Mouse (Mus musculus) hindbrain, embryonic 14.5 days (tissue): ENCODE data around the gene Depdc5. TPM values are rescaled to one million over a fixed set of nuclear protein-coding genes. Genes with fewer than 3 reads are reported as not detected.
"Not testable (repeated sequence)": the region's sequence is repeated elsewhere in the genome, so short reads cannot be mapped to it uniquely, and the experiment has no call there.

Source experiments
- ATAC-seq: fragments of 200-750 bp; cut with Nextera tagmentation; 2 replicates; pipeline ENCODE4 v1.8.0; 2017; ENCODE audit warnings: moderate number of reproducible peaks, mild to moderate bottlenecking, moderate TSS enrichment, moderate library complexity; ENCODE audit not compliant: low FRiP score
- DNase-seq: peaks from one replicate; pipeline ENCODE4 v3.0.0-alpha.2; 2015; ENCODE audit warnings: low spot score
- H3K27ac ChIP-seq: fragments of 300-500 bp; sonication (generic); 2 replicates; pipeline ENCODE4 v1.5.1; 2014; ENCODE audit warnings: mild to moderate bottlenecking, moderate library complexity
- H3K27me3 ChIP-seq: fragments of 300-500 bp; sonication (generic); 2 replicates; pipeline ENCODE4 v1.6.1; 2014; ENCODE audit warnings: mild to moderate bottlenecking, low read length, mixed read lengths; ENCODE audit not compliant: control insufficient read depth, insufficient read depth
- H3K36me3 ChIP-seq: fragments of 300-500 bp; sonication (generic); replicated peaks from 2 replicates; pipeline ENCODE4 v1.6.1; 2014; ENCODE audit not compliant: control insufficient read depth, insufficient read depth
- H3K4me1 ChIP-seq: fragments of 300-500 bp; sonication (generic); replicated peaks from 2 replicates; pipeline ENCODE4 v1.6.1; 2014; ENCODE audit warnings: antibody characterized with exemption, low read length, mixed read lengths; ENCODE audit not compliant: control insufficient read depth, insufficient read depth
- H3K4me2 ChIP-seq: fragments of 300-500 bp; sonication (generic); replicated peaks from 2 replicates; pipeline ENCODE4 v1.6.1; 2014; ENCODE audit warnings: mild to moderate bottlenecking, moderate library complexity
- H3K4me3 ChIP-seq: fragments of 300-500 bp; sonication (generic); replicated peaks from 2 replicates; pipeline ENCODE4 v1.5.1; 2014; ENCODE audit warnings: mild to moderate bottlenecking, low read length
- H3K9ac ChIP-seq: fragments of 300-500 bp; sonication (generic); 2 replicates; pipeline ENCODE4 v1.6.1; 2014
- H3K9me3 ChIP-seq: fragments of 300-500 bp; sonication (generic); 2 replicates; pipeline ENCODE4 v1.6.1; 2016; ENCODE audit warnings: low read length; ENCODE audit not compliant: control insufficient read depth
- WGBS: fragments of 180-500 bp; shearing (Covaris S2); extraction: QIAGEN DNeasy Blood & Tissue Kit; methylation state at CpG from one replicate; pipeline ENCODE4 v1.1.7; 2014; 5-methylcytosine and 5-hydroxymethylcytosine counted together
- polyA plus RNA-seq: library from polyadenylated mRNA; unstranded; fragments of >200 nt; fragmentation: Nextera tagmentation; extraction: Ambion mirVana; gene quantifications from 2 replicates; pipeline ENCODE4 v1.2.1, GENCODE M21; 2014

Depdc5 gene
- polyA plus RNA-seq, 1 experiment from 2014 or later = 27.7 TPM

- H3K27me3 ChIP-seq = no peaks in the 10 kb centered on the region
- no peak overlapping the region for H3K27ac ChIP-seq
- no peaks in the 10 kb centered on the region for H3K4me1 ChIP-seq
- no peaks in the 10 kb centered on the region for H3K9me3 ChIP-seq
- no peak overlapping the region for H3K9ac ChIP-seq
- H3K4me2 ChIP-seq = no peak overlapping the region
- WGBS = 97% methylated on average over 5 of the region's 5 CpGs
- ATAC-seq (no peak), DNase-seq (no peak)
- peaks cover 55% of the 10 kb centered on the region for H3K36me3 ChIP-seq
- no peak overlapping the region for H3K4me3 ChIP-seq
These were observed 6.0 kb downstream of the Depdc5 start for GRCm38 (mm10) chr5:32869389-32870024.

- DNase-seq = no peak
- WGBS = 94% methylated on average over 5 of the region's 5 CpGs
- no peaks in the 10 kb centered on the region for H3K4me1 ChIP-seq
These were observed 8.8 kb downstream of the Depdc5 start for GRCm38 (mm10) chr5:32872346-32872745.

DNA sequence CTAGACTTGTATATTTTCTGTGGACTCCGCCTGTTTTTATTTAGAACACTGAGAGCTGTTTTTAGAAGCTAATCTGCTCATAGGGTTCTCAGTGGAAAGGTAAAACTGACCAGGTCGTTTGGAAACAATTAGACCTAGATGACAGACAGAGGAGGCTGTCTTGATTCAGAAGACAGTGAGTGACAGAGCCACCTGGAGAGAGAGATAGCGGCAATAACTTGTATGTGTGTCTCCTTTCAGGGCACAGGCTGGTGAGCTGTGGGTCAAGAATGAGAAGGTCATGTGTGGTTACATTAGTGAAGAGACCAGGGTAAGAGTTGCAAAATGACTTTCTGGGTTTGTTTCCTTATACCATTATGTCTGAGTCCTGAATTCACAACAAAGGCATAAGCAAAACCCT, 23.2 kb downstream of the Depdc5 start:
- peaks cover 75% of the 10 kb centered on the region for H3K36me3 ChIP-seq
- H3K27me3 ChIP-seq = no peaks in the 10 kb centered on the region
- ATAC-seq (no peak), DNase-seq (no peak)
- 73% methylated on average over 3 of the region's 3 CpGs for WGBS
- H3K4me1 ChIP-seq = no peaks in the 10 kb centered on the region
- no peak overlapping the region for H3K9ac ChIP-seq
- H3K4me2 ChIP-seq = no peak overlapping the region
- no peak overlapping the region for H3K4me3 ChIP-seq
- no peaks in the 10 kb centered on the region for H3K9me3 ChIP-seq
- H3K27ac ChIP-seq = no peak overlapping the region

More at GRCm38 (mm10) chr5:32872346-32872745, 8.8 kb downstream of the Depdc5 start:
- ATAC-seq = no peak
- Histone ChIP-seq H3K4me3 (no peak overlapping the region), H3K36me3 (peaks cover 77% of the 10 kb centered on the region), H3K9ac (no peak overlapping the region), H3K9me3 (no peaks in the 10 kb centered on the region), H3K27ac (no peak overlapping the region), H3K27me3 (no peaks in the 10 kb centered on the region), H3K4me2 (no peak overlapping the region)

GRCm38 (mm10) chr5:32907496-32907895, 44.0 kb downstream of the Depdc5 start:
- Histone ChIP-seq H3K36me3 (peaks cover 71% of the 10 kb centered on the region), H3K4me1 (no peaks in the 10 kb centered on the region), H3K9ac (no peak overlapping the region), H3K27me3 (no peaks in the 10 kb centered on the region), H3K9me3 (no peaks in the 10 kb centered on the region), H3K4me2 (no peak overlapping the region), H3K27ac (no peak overlapping the region), H3K4me3 (no peak overlapping the region)
- ATAC-seq (no peak), DNase-seq (no peak)
- 14% methylated on average over 1 of the region's 1 CpGs for WGBS

DNA sequence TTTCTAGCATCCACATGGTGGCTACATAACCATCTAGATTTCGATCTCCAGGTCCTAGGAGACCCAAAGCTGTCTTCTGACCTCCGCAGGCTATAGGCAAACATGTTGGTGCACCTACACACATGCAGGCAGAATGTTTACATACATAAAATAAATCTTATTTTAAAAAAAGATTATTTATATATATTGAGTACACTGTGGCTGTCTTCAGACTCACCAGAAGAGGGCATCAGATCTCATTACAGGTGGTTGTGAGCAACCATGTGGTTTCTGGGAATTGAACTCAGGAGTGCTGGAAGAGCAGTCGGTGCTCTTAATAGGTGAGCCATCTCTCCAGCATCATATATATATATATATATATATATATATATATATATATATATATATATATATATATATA, 50.6 kb downstream of the Depdc5 start:
- Histone ChIP-seq H3K9ac (no peak overlapping the region), H3K27me3 (no peaks in the 10 kb centered on the region), H3K4me2 (no peak overlapping the region), H3K27ac (no peak overlapping the region), H3K4me3 (no peak overlapping the region), H3K9me3 (no peaks in the 10 kb centered on the region), H3K36me3 (peaks cover 74% of the 10 kb centered on the region), H3K4me1 (no peaks in the 10 kb centered on the region)
- 82% methylated on average over 3 of the region's 3 CpGs for WGBS
- no peak for DNase-seq
- no peak for ATAC-seq

GRCm38 (mm10) chr5:32919281-32919680, 55.8 kb downstream of the Depdc5 start:
- 94% methylated on average over 2 of the region's 2 CpGs for WGBS
- not testable (repeated sequence) for H3K4me2 ChIP-seq, H3K4me3 ChIP-seq, H3K27ac ChIP-seq, H3K9ac ChIP-seq, DNase-seq, ATAC-seq, H3K27me3 ChIP-seq, H3K4me1 ChIP-seq, H3K9me3 ChIP-seq
- H3K36me3 ChIP-seq = peaks cover 72% of the 10 kb centered on the region

DNA sequence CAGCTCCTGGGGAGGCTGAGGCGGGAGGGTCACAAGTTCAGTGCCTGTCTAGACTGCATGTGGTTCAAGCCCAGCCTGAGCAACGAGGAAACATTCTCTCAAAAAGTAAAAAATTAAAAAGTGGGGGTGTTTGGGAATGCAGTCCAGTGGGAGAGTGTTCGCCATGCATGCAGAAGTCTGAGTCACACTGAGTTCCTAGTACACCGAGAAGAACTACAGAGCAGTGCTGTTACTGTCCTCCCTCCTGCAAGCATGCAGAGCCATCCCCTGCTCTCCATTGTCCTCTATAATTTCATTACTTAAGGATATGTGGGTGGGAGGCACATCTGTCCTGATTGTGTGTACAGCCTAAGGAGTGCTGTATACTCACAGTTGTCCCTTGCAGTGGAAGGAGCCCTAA, 59.4 kb downstream of the Depdc5 start:
- Histone ChIP-seq H3K4me2 (no peak overlapping the region), H3K27ac (no peak overlapping the region), H3K27me3 (no peaks in the 10 kb centered on the region), H3K4me3 (no peak overlapping the region), H3K9me3 (no peaks in the 10 kb centered on the region), H3K36me3 (peaks cover 78% of the 10 kb centered on the region), H3K4me1 (no peaks in the 10 kb centered on the region), H3K9ac (no peak overlapping the region)
- ATAC-seq (no peak), DNase-seq (no peak)
- 91% methylated on average over 4 of the region's 4 CpGs for WGBS

DNA sequence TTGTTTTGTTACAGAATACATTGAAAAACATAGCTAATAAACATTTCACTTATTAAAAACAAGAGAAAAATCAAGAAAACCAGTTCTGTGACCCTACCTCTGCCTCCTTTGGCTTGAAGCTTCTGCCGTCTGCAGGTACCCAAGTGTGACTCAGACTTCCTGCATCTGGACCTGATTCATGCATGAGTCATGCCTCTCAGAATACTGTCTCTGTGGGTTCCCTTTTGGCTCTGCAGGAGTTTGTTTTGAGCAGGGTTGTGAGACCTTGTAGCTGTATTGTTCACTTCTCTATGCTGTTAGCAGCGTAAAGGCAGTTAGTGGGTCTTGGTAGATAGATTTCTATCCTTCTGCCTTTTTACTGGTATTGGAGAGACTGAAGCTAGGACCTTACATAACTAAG, 67.3 kb downstream of the Depdc5 start:
- H3K9ac ChIP-seq = no peak overlapping the region
- no peak overlapping the region for H3K27ac ChIP-seq
- no peaks in the 10 kb centered on the region for H3K4me1 ChIP-seq
- H3K4me3 ChIP-seq = no peak overlapping the region
- ATAC-seq (no peak), DNase-seq (no peak)
- H3K4me2 ChIP-seq = no peak overlapping the region
- no peaks in the 10 kb centered on the region for H3K27me3 ChIP-seq
- WGBS = 84% methylated on average over 2 of the region's 2 CpGs
- peaks cover 85% of the 10 kb centered on the region for H3K36me3 ChIP-seq
- no peaks in the 10 kb centered on the region for H3K9me3 ChIP-seq

- Histone ChIP-seq H3K9ac (no peak overlapping the region), H3K27me3 (no peaks in the 10 kb centered on the region), H3K4me2 (no peak overlapping the region), H3K4me1 (no peaks in the 10 kb centered on the region), H3K36me3 (peaks cover 79% of the 10 kb centered on the region), H3K4me3 (no peak overlapping the region), H3K9me3 (no peaks in the 10 kb centered on the region), H3K27ac (no peak overlapping the region)
- 63% methylated on average over 2 of the region's 2 CpGs for WGBS
- ATAC-seq (no peak), DNase-seq (peak; percentile 27)
These were observed 71.2 kb downstream of the Depdc5 start for GRCm38 (mm10) chr5:32934654-32935053.

DNA sequence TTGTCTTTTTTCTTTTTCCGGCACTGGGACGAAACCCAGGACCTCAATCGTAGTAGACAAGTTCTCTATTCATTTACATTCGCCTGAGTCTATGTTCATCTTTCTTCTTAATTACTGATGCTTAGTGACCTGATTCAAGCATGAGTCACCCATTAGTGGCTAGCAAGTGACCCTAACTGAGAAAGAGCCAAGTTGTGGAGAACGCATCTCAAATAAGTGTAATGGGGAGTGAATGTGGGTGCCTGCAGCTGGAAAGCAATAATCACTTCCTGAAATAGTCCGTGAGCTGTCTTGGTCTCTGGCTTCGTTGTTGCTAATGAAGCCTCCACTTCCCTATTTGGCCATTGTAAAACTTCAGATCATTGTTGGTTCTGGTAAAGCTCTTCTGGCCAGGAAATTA, 77.1 kb downstream of the Depdc5 start:
- no peaks in the 10 kb centered on the region for H3K27me3 ChIP-seq
- H3K9me3 ChIP-seq = no peaks in the 10 kb centered on the region
- H3K4me1 ChIP-seq = no peaks in the 10 kb centered on the region
- peaks cover 84% of the 10 kb centered on the region for H3K36me3 ChIP-seq
- no peak overlapping the region for H3K4me3 ChIP-seq
- no peak overlapping the region for H3K4me2 ChIP-seq
- no peak overlapping the region for H3K9ac ChIP-seq
- no peak overlapping the region for H3K27ac ChIP-seq
- WGBS = 90% methylated on average over 7 of the region's 7 CpGs
- DNase-seq (no peak), ATAC-seq (no peak)
